Mouse (Mus musculus) kidney, adult 9 months (tissue): ENCODE measurements around the gene Atp10b.
"Not testable (repeated sequence)": the region's sequence is repeated elsewhere in the genome, so short reads cannot be mapped to it uniquely, and the experiment has no call there.

Source experiments
- DNase-seq: peaks from one replicate; pipeline ENCODE4 v3.0.0; 2022

Atp10b gene

GRCm38 (mm10) chr11:43149577-43149976 is at the start of gene Atp10b:
Gene Atp10b, plus strand, starts transcription at chr11:43149877.
- no peak for DNase-seq

DNA sequence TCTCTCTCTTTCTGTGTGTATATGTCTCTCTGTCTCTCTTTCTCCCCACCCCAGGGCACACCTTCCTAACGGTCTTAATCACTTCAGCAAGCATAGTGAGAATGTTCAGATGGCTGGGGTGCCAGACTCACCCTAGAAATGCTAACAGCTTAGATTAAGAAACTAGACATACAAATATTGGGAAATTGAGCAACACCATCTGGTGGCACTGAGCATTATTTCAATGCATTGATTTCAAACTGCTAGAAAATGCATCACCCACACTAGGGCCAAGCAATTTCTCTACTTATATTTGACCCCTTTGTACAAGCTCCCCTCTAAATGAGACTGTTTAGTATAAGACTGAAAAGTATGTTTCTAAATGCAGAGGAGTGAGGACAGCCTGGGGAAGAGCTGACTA is 48.3 kb upstream of the Atp10b start:
- DNase-seq = no peak

- no peak for DNase-seq
Observed at GRCm38 (mm10) chr11:43125908-43126477, 23.7 kb upstream of the Atp10b start.

GRCm38 (mm10) chr11:43126573-43126972 is 23.1 kb upstream of the Atp10b start:
- DNase-seq = not testable (repeated sequence)

- DNase-seq = no peak
Observed at GRCm38 (mm10) chr11:43141296-43141695, 8.4 kb upstream of the Atp10b start.

- no peak for DNase-seq
Observed at GRCm38 (mm10) chr11:43142811-43143210, 6.9 kb upstream of the Atp10b start.

DNA sequence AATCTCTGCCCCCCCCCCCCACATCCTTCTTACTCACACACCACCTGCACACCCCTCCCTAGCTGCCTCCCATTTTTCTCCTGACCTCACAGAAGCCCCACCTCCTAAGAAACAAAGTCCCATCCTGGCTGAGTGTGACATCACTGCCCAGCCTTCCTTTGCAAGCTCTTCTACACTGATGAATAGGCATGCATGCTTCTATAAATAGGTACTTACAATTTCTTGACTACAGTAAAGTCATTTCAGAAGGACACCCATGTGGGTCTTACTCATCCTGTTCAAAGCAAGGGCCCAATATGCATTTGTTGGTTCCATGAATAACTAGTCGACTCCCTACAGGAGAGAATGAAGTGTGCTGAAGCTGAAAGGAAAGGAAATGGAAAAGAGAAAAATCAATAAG is 5.5 kb upstream of the Atp10b start:
- DNase-seq = no peak

- not testable (repeated sequence) for DNase-seq
Observed at GRCm38 (mm10) chr11:43144882-43145281, 4.8 kb upstream of the Atp10b start.

DNA sequence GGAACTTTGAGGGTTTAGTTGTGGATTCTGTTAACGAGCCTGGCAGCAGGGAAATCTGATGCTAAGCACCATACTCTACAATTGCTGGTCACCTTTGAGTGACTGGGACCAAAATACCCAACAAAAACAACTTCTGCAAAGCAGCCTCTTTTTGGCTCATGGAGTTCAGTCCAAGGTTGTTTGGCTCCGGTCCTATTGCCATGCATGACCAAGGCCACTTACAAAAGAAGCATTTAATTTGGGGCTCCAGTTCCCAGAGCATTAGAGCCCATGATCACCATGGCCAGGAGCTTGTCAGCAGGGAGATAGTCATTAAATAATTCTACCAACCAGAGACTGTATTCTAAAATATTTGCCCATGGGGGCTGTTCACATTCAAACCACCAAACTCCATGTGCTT is 2.3 kb upstream of the Atp10b start:
- peak; percentile 66 for DNase-seq

DNA sequence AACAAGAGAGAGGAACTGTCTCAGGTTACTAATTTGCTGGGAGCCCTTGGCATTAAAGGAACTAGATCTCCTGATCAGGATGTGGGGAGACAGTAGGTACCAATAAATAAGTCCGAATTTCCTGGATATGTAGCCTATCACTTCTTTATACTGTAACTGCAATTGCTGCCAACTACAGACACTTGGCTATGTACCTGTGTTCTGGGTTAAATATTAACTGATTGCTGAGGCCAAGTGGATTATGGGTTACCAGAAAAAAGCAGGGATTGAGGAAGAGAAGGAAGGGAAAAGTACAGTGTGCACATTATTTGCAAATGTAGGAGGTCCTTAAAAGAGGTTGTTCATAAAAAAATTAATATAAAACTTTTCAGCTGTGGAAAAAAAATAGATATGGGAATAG is 1.3 kb upstream of the Atp10b start:
- peak; percentile 80 for DNase-seq

DNA sequence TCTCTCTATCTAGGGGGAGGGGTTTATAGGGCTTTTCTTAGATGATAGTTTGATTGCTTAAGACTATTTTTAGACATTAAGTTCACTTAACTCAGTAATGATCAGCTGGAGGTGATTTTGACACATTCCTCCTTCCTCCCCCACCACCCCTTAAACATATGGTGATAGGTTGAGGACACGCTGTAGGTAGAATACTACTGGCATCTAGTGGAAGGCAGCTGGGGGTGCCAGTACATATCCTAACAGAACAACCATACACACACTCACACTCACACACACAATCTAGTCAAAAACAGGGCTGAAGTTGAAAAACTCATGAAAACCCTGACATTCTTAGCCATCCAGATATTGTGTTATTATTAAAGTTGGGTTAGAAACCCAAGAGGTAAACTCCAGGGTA is 5.3 kb downstream of the Atp10b start:
- DNase-seq = no peak

GRCm38 (mm10) chr11:43155417-43155816 is 5.7 kb downstream of the Atp10b start:
- DNase-seq = no peak

GRCm38 (mm10) chr11:43158814-43159213 is 9.1 kb downstream of the Atp10b start:
- no peak for DNase-seq

DNA sequence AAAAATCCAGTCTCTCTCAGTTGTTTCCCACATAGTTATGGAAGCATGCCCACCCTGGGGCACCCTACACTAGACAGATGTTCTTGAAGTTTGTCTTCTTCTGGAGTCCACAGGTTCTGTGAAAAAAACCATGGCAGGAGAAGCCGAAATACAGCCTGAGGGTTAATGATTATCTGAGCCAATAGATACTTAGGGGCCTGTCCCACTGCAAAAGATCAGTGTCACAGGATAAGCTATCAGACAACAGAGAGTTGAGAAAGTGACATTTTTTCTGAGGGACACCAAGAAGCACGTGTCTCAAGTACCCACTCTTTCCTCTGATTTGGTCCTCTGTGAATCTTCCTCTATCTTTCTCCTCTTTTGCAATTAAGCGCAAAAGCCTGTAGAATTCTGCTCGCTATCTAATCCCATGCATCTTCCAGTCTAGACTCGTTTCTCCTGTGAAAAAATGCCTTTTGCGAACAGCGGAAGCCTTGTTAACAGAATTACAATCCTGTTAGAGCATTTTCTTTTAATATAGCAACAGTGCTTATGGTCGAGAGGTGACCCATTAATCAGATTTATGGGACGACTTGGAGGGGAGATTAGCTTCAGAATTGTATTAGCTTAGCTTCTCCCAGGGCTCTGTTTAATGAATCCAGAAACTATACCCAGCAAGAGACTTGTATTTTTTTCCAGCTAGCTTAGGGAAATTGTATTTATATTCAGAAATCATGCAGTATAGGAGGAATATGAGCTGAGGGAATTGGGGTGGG is 10.7 kb downstream of the Atp10b start:
- DNase-seq = no peak

GRCm38 (mm10) chr11:43170601-43171000 is 20.9 kb downstream of the Atp10b start:
- no peak for DNase-seq

DNA sequence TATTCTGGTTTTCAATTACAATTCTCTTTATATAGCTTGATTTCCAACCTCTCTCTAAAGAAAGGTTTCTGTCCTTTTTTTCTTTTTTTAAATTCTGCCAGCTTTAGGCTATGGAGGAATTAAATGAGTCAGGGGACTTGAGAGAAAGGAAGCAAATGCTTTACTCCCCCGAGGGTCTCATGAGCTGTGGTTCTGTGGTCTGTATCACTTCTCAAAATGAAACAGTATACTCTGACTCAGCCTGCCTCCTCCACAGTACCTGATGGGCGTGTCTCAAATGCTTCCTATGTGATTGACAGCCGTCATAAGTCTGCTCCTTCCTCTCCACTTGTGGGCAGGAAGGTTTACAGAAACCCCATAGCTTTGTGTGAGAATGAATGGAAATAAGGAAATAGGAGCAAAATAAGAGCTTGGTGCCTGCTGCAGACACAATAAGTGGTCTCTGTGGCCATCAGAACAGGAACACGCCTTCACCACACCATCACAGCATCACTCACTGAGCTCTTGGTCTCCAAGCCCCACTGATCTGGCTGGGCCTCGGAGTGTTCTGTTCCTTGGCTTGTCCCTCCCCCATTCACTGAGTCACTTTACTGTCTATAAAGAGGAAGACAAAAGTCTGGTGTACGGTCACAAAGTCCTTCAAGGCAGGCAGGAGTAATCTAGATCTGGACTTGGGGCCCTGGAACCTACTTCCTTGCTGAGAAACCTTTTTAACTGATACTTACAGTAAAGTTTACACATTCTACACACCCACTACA is 24.9 kb downstream of the Atp10b start:
- DNase-seq = no peak

GRCm38 (mm10) chr11:43182401-43182800 is 32.7 kb downstream of the Atp10b start:
- DNase-seq = no peak

- no peak for DNase-seq
Observed at GRCm38 (mm10) chr11:43182816-43183215, 33.1 kb downstream of the Atp10b start.

GRCm38 (mm10) chr11:43183457-43183856 is 33.8 kb downstream of the Atp10b start:
- DNase-seq = no peak

DNA sequence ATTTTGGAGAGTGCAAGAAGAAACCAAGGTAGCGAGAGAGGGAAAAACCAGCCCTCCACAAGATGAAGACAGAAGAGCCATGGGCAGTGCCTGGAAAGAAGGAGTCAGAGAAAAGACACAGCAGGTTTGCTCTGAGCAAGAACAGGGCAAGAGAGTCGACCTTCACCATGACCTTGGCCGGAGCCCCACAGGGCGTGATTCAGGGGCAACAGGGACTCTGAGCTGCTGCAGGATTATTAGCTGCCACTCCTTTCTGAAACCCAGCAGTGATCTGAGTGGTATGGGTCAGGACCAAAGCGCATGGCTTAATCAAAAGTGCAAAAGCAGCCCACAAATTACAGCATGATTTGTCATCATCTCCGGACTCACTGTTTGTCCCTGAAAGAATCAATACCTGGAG is 36.6 kb downstream of the Atp10b start:
- no peak for DNase-seq

- DNase-seq = no peak
Observed at GRCm38 (mm10) chr11:43189817-43190593, 40.3 kb downstream of the Atp10b start.

- no peak for DNase-seq
Observed at GRCm38 (mm10) chr11:43198811-43199210, 49.1 kb downstream of the Atp10b start.

- DNase-seq = no peak
Observed at GRCm38 (mm10) chr11:43199358-43199757, 49.7 kb downstream of the Atp10b start.
